Mouse (Mus musculus): ENCODE data around the gene Klhl10.

GRCm38 (mm10) chr11:100423836-100424235, 17.9 kb upstream of the Klhl10 start:
- no peak for TF ChIP-seq CTCF (conservative IDR thresholded peaks at IDR 0.05; ENCODE audit: insufficient read depth, insufficient read length, low read depth, low read length)
- TF ChIP-seq POLR2A (IDR thresholded peaks at IDR 0.05; ENCODE audit: low read depth, low read length): no peak

Measured in kidney, adult 2 months (tissue).